Mouse (Mus musculus) intestine, embryonic 15.5 days (tissue): ENCODE measurements around the gene Zfp799. TPM values are rescaled to one million over a fixed set of nuclear protein-coding genes. Genes with fewer than 3 reads are reported as not detected.
A peak's percentile ranks its signal among the peaks of the same experiment; 100 is the strongest.
"Not testable (repeated sequence)": the region's sequence is repeated elsewhere in the genome, so short reads cannot be mapped to it uniquely, and the experiment has no call there.

Source experiments
- ATAC-seq: fragments of 200-750 bp; cut with Nextera tagmentation; 2 replicates; pipeline ENCODE4 v1.8.0; 2017; ENCODE audit warnings: moderate TSS enrichment, moderate library complexity
- H3K27ac ChIP-seq: fragments of 300-500 bp; sonication (generic); 2 replicates; pipeline ENCODE4 v1.5.1; 2015; ENCODE audit warnings: mild to moderate bottlenecking, inconsistent platforms
- H3K27me3 ChIP-seq: fragments of 300-500 bp; sonication (generic); replicated peaks from 2 replicates; pipeline ENCODE4 v1.6.1; 2015; ENCODE audit warnings: inconsistent platforms
- H3K36me3 ChIP-seq: fragments of 300-500 bp; sonication (generic); 2 replicates; pipeline ENCODE4 v1.6.1; 2015; ENCODE audit warnings: inconsistent platforms
- H3K4me1 ChIP-seq: fragments of 300-500 bp; sonication (generic); replicated peaks from 2 replicates; pipeline ENCODE4 v1.6.1; 2015; ENCODE audit warnings: inconsistent platforms
- H3K4me2 ChIP-seq: fragments of 300-500 bp; sonication (generic); replicated peaks from 2 replicates; pipeline ENCODE4 v1.6.1; 2015; ENCODE audit warnings: mild to moderate bottlenecking, inconsistent platforms
- H3K4me3 ChIP-seq: fragments of 300-500 bp; sonication (generic); replicated peaks from 2 replicates; pipeline ENCODE4 v1.5.1; 2015; ENCODE audit warnings: inconsistent platforms
- H3K9ac ChIP-seq: fragments of 300-500 bp; sonication (generic); 2 replicates; pipeline ENCODE4 v1.6.1; 2015; ENCODE audit warnings: inconsistent platforms
- H3K9me3 ChIP-seq: fragments of 300-500 bp; sonication (generic); 2 replicates; pipeline ENCODE4 v1.6.1; 2016; ENCODE audit warnings: inconsistent platforms
- WGBS: fragments of 180-500 bp; shearing (Covaris S2); methylation state at CpG from one replicate; pipeline ENCODE4 v1.1.7; 2015; 5-methylcytosine and 5-hydroxymethylcytosine counted together
- polyA plus RNA-seq: library from polyadenylated mRNA; unstranded; fragments of >200 nt; fragmentation: Nextera tagmentation; extraction: Ambion mirVana; gene quantifications from 2 replicates; pipeline ENCODE4 v1.2.1, GENCODE M21; 2015

The Zfp799 gene
- polyA plus RNA-seq = 9.9 and 10.5 TPM in 2 replicates

DNA sequence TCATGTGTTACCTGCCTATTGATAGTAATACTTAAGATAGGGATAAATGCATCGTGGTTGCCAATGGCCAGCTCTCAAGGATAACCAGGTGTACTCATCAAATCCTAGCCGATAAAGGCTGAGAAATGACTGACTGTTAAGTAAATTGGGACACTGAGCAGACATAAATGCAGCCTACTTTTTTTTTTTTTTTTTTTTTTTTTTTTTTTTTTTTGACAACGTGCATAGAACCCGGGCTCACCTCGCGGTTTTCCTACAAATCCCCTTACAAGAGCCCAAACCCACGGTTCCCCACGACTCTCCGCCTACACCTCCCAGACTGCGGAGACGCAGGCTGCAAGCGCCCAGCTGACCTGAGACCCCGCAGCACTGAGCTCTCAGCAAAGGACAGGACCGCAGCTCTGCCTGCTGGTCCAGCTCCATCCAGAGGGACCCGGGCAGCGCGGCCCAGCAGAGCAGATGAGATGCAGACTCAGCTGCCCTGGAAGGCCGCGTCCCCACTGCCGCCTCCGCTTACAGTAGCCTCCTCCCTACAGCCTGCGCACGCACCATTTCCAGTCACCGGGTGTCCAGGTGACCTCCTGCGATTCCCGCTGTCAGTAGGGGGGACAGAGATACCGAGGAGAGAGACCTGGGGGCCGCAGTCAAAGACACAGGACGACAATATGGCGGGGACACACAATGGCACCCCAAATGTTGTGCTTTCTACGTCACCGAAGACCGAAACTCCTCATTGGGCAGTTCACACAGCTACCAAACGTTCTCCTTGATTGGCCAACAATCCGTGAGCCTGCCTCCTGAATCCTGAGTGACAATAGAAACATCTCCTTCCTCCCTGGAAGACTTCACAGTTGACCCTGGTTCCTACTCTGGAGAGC lies at the start of gene Zfp799:
Gene Zfp799, minus strand, starts transcription at position 722 of the 878 bp plus-strand sequence.
- H3K27ac ChIP-seq = peak within 1 kb of the TSS; percentile 66
- ATAC-seq = peak; percentile 99
- H3K4me1 ChIP-seq = no peaks in the 10 kb centered on the region
- H3K36me3 ChIP-seq = peaks cover 5% of the 10 kb centered on the region; the same call in 1 of the 2 replicates
- H3K4me2 ChIP-seq = peak within 1 kb of the TSS; percentile 64
- H3K4me3 ChIP-seq = peak within 1 kb of the TSS; percentile 68
- H3K9ac ChIP-seq = peak within 1 kb of the TSS; percentile 89
- WGBS = 1% methylated on average over 35 of the region's 35 CpGs
- H3K9me3 ChIP-seq = no peaks in the 10 kb centered on the region
- no peaks in the 10 kb centered on the region for H3K27me3 ChIP-seq

GRCm38 (mm10) chr17:32878773-32879172 lies 48.7 kb upstream of the Zfp799 start:
- ATAC-seq = peak; percentile 30; the same call in 1 of the 2 replicates
- Histone ChIP-seq H3K27ac (no peak overlapping the region), H3K4me2 (peak overlapping the region; percentile 56), H3K27me3 (no peaks in the 10 kb centered on the region), H3K4me3 (no peak overlapping the region), H3K36me3 (0 out of 2 replicates have a peak, but pooled peaks cover 9% of the 10 kb centered on the region), H3K9me3 (no peaks in the 10 kb centered on the region), H3K9ac (no peak overlapping the region), H3K4me1 (no peaks in the 10 kb centered on the region)
- WGBS = 85% methylated on average over 11 of the region's 11 CpGs

- Histone ChIP-seq H3K27ac (peak overlapping the region; percentile 58), H3K4me1 (no peaks in the 10 kb centered on the region), H3K4me3 (peak overlapping the region; percentile 24), H3K9ac (peak overlapping the region; percentile 40), H3K27me3 (no peaks in the 10 kb centered on the region), H3K36me3 (0 out of 2 replicates have a peak, but pooled peaks cover 4% of the 10 kb centered on the region), H3K9me3 (no peaks in the 10 kb centered on the region), H3K4me2 (peak overlapping the region; percentile 56)
- peak; percentile 92 for ATAC-seq
- WGBS = 8% methylated on average over 22 of the region's 22 CpGs
Observed at GRCm38 (mm10) chr17:32877471-32878171, 47.6 kb upstream of the Zfp799 start.

DNA sequence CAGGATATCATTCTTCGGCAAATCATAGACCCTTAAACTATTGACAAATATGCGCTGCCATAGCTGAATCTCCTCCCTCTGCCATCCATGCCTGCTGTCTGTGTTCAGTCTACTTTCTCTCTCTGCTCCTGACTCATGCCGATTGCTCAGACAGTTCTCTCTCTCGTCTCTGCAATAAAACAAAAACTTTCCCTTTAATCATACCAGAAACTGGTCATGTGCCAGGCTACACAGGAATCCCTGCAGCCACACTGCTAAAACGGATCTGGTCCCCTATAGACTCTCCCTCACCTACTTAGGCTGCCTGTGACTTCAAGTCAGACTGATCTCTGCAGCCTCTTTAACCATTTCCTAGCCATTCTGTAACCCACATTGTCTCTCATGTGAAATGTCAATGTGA lies 42.6 kb upstream of the Zfp799 start:
- WGBS = 58% methylated on average over 5 of the region's 5 CpGs
- Histone ChIP-seq H3K27ac (no peak overlapping the region), H3K9me3 (no peaks in the 10 kb centered on the region), H3K9ac (no peak overlapping the region), H3K4me2 (no peak overlapping the region), H3K27me3 (no peaks in the 10 kb centered on the region), H3K4me1 (no peaks in the 10 kb centered on the region), H3K36me3 (no peaks in the 10 kb centered on the region), H3K4me3 (no peak overlapping the region)
- no peak for ATAC-seq

- Histone ChIP-seq H3K9ac (no peak overlapping the region), H3K4me3 (no peak overlapping the region), H3K36me3 (no peaks in the 10 kb centered on the region), H3K4me1 (no peaks in the 10 kb centered on the region), H3K27ac (no peak overlapping the region), H3K9me3 (no peaks in the 10 kb centered on the region), H3K27me3 (no peaks in the 10 kb centered on the region), H3K4me2 (no peak overlapping the region)
- no peak for ATAC-seq
- WGBS = 80% methylated on average over 4 of the region's 4 CpGs
Observed at GRCm38 (mm10) chr17:32872091-32872490, 42.0 kb upstream of the Zfp799 start.

DNA sequence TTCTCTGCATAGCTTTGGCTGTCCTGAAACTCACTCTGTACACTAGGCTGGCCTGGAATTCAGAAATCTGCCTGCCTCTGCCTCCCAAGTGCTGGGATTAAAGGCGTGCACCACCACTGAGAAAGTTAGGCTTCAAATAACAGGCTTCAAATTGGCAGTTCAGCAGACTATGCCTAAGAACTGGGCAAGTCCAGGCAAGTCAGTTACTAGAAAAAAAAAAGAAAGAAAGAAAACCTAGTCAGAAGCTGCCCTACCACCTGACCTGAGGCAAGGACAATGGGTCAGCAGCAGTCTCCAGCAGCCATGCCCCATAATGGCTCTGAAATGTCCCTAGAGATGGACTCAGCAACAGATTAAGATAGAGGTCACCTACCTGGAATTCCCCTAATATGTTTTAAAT lies 41.4 kb upstream of the Zfp799 start:
- H3K4me2 ChIP-seq = no peak overlapping the region
- H3K9ac ChIP-seq = no peak overlapping the region
- no peaks in the 10 kb centered on the region for H3K36me3 ChIP-seq
- ATAC-seq = no peak
- no peaks in the 10 kb centered on the region for H3K27me3 ChIP-seq
- H3K4me3 ChIP-seq = no peak overlapping the region
- no peaks in the 10 kb centered on the region for H3K4me1 ChIP-seq
- H3K27ac ChIP-seq = no peak overlapping the region
- no peaks in the 10 kb centered on the region for H3K9me3 ChIP-seq
- WGBS = 86% methylated on average over 1 of the region's 1 CpGs

GRCm38 (mm10) chr17:32867266-32867665 lies 37.2 kb upstream of the Zfp799 start:
- H3K36me3 ChIP-seq, ATAC-seq, H3K27me3 ChIP-seq, H3K9ac ChIP-seq, H3K4me1 ChIP-seq, H3K27ac ChIP-seq, H3K9me3 ChIP-seq, H3K4me3 ChIP-seq, H3K4me2 ChIP-seq: not testable (repeated sequence)
- WGBS = 50% methylated on average over 5 of the region's 7 CpGs

- not testable (repeated sequence) for H3K4me2 ChIP-seq, H3K27me3 ChIP-seq, H3K9me3 ChIP-seq, ATAC-seq, H3K27ac ChIP-seq, H3K9ac ChIP-seq, H3K4me1 ChIP-seq, H3K4me3 ChIP-seq, H3K36me3 ChIP-seq
- WGBS = 63% methylated on average over 4 of the region's 6 CpGs
Observed at GRCm38 (mm10) chr17:32856713-32857112, 26.7 kb upstream of the Zfp799 start.

GRCm38 (mm10) chr17:32851581-32851980 lies 21.5 kb upstream of the Zfp799 start:
- Histone ChIP-seq H3K36me3 (no peaks in the 10 kb centered on the region), H3K27ac (no peak overlapping the region), H3K9ac (no peak overlapping the region), H3K4me3 (no peak overlapping the region), H3K9me3 (no peaks in the 10 kb centered on the region), H3K4me1 (no peaks in the 10 kb centered on the region), H3K27me3 (no peaks in the 10 kb centered on the region), H3K4me2 (no peak overlapping the region)
- WGBS = 57% methylated on average over 7 of the region's 7 CpGs
- no peak for ATAC-seq

DNA sequence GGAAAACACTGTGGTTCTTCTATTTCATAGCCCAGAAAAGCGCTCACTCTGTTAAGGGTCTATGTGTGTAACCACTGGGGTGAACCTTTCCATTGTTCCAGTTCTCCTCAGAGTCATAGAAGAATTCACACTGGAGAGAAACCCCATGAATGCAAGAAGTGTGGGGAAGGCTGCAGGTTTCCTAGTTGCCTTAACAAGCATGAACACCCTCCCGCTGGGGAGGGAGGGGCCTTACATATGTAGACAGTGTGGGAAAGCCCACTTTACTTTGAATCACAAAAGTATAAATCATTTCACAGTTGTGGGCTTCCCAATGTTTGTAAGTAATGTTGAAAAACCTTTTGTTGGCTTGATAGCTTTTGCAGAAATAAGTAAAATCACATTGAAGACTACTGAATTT lies 11.3 kb upstream of the Zfp799 start:
- Histone ChIP-seq H3K36me3 (no peaks in the 10 kb centered on the region), H3K9me3 (no peaks in the 10 kb centered on the region), H3K9ac (no peak overlapping the region), H3K27me3 (no peaks in the 10 kb centered on the region), H3K4me1 (no peaks in the 10 kb centered on the region; the same call in 1 of the 2 replicates), H3K27ac (no peak overlapping the region), H3K4me2 (no peak overlapping the region), H3K4me3 (no peak overlapping the region)
- WGBS = 78% methylated on average over 2 of the region's 2 CpGs
- ATAC-seq = no peak

- Histone ChIP-seq H3K27me3 (no peaks in the 10 kb centered on the region), H3K4me2 (peak overlapping the region; percentile 38), H3K9me3 (no peaks in the 10 kb centered on the region), H3K4me1 (no peaks in the 10 kb centered on the region; the same call in 1 of the 2 replicates), H3K4me3 (no peak overlapping the region), H3K36me3 (no peaks in the 10 kb centered on the region), H3K9ac (no peak overlapping the region), H3K27ac (0 out of 2 replicates have a peak overlapping the region, but pooled peaks have one; percentile 27)
- WGBS = 32% methylated on average over 15 of the region's 15 CpGs
- ATAC-seq = peak; percentile 91
Observed at GRCm38 (mm10) chr17:32839083-32839802, 9.2 kb upstream of the Zfp799 start.

DNA sequence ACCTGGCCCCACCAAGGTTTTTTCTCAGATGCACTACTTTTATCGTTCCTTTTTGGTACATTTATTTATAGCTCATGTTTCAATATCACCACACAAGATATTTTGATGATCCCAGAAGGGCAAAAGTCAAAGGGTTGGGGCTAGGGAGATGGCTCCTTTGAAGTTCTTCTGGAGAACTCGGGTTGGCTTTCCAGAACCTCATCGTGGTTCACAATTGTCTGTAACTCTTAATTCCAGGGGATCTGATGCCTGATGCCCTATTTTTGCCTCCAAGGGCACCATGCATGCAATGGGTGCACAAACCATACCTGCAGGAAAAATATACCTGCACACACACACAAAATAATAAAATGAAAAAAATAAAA lies 339 bp upstream of the Zfp799 start:
- peaks cover 5% of the 10 kb centered on the region; the same call in 1 of the 2 replicates for H3K36me3 ChIP-seq
- H3K4me1 ChIP-seq = no peaks in the 10 kb centered on the region
- H3K9me3 ChIP-seq = no peaks in the 10 kb centered on the region
- no peaks in the 10 kb centered on the region for H3K27me3 ChIP-seq
- H3K4me3 ChIP-seq = peak overlapping the region; percentile 68
- no peak overlapping the region for H3K27ac ChIP-seq
- 35% methylated on average over 3 of the region's 3 CpGs for WGBS
- H3K4me2 ChIP-seq = peak overlapping the region; percentile 64
- no peak for ATAC-seq
- no peak overlapping the region for H3K9ac ChIP-seq
